Mouse (Mus musculus): ENCODE data around the gene Rp9.

DNA sequence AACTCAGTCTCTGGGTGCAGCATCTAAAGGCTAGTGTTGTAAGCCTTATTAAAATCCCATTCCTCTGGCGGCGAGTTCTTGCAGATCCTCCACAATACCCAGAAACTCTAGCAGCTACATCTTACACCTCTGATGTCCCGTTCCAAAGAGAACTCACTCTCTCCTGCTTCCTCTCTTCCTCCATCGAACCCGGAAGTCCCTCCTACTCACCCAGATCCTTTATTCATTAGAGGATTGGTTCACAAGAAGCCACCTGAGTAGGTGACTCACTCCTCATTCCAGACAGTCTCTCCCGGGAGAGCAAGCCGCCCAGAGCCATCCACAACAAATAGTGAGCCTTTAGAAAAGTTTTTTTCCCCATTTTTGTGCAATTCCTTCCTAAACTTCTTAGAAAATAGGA is 16.7 kb upstream of the Rp9 start:
- TF ChIP-seq MAX (IDR thresholded peaks at IDR 0.05; ENCODE audit: low read depth) (no peak), POLR2AphosphoS2 (IDR thresholded peaks at IDR 0.05; ENCODE audit: insufficient read length, low read depth) (no peak), USF1 (IDR thresholded peaks at IDR 0.05; ENCODE audit: low read depth) (no peak), E2F4 (IDR thresholded peaks at IDR 0.05; ENCODE audit: insufficient read depth) (no peak), POLR2A (IDR thresholded peaks at IDR 0.05; ENCODE audit: insufficient read length, low read depth) (no peak), MYOG (IDR thresholded peaks at IDR 0.05; ENCODE audit: control insufficient read depth in 1 of 3, insufficient read depth in 1 of 3, insufficient read length in 2 of 3, low read depth in 2 of 3) (no peak)
